Mouse (Mus musculus): ENCODE results near the gene Adprhl1. TPM values are rescaled to one million over a fixed set of nuclear protein-coding genes. Genes with fewer than 3 reads are reported as not detected.

Adprhl1 gene
- not detected for polyA plus RNA-seq (2012; fragmentation: generic; extraction: Trizol)

GRCm38 (mm10) chr8:13254019-13254418 lies at the start of gene Adprhl1:
Gene Adprhl1, minus strand, starts transcription at chr8:13254162.

GRCm38 (mm10) chr8:13287692-13288623 lies 34.0 kb upstream of the Adprhl1 start, which contains the start of the genes Dcun1d2 and Tmco3:
Gene Dcun1d2, minus strand, starts transcription at chr8:13288131.
Gene Tmco3, plus strand, starts transcription at chr8:13288190.

GRCm38 (mm10) chr8:13200301-13201012 lies 53.5 kb downstream of the Adprhl1 start, which contains the start of gene Grtp1:
Gene Grtp1, minus strand, starts transcription at chr8:13200620.

Other genes starting within 250 kb of the Adprhl1 start
- not detected for gene F7, start 228.1 kb downstream of the Adprhl1 start, polyA plus RNA-seq (2012; fragmentation: generic; extraction: Trizol)
- not detected for gene F10, start 216.9 kb downstream of the Adprhl1 start, polyA plus RNA-seq (2012; fragmentation: generic; extraction: Trizol)
- gene Proz, start 193.2 kb downstream of the Adprhl1 start, polyA plus RNA-seq (2012; fragmentation: generic; extraction: Trizol): under 1 TPM in 1 of 2 experiments, not detected in 1; 0.15 TPM
- gene Pcid2, start 148.7 kb downstream of the Adprhl1 start, polyA plus RNA-seq (2012; fragmentation: generic; extraction: Trizol): 10 to 100 TPM; 11.4 to 17.6 TPM
- 10 to 100 TPM in 1 of 2 experiments, 1 to 10 TPM in 1; 4.3 to 41.0 TPM for gene Cul4a, start 148.5 kb downstream of the Adprhl1 start, polyA plus RNA-seq (2012; fragmentation: generic; extraction: Trizol)
- 100 to 1,000 TPM; 110 to 360 TPM for gene Lamp1, start 95.0 kb downstream of the Adprhl1 start, polyA plus RNA-seq (2012; fragmentation: generic; extraction: Trizol)
- 1 to 10 TPM in 1 of 2 experiments, under 1 TPM in 1; 0.89 to 1.3 TPM for gene Grtp1, start 53.5 kb downstream of the Adprhl1 start, polyA plus RNA-seq (2012; fragmentation: generic; extraction: Trizol)
- gene Dcun1d2, start 34.0 kb upstream of the Adprhl1 start, polyA plus RNA-seq (2012; fragmentation: generic; extraction: Trizol): 1 to 10 TPM; 1.2 to 9.1 TPM
- 10 to 100 TPM in 1 of 2 experiments, 1 to 10 TPM in 1; 3.9 to 25.0 TPM for gene Tmco3, start 34.0 kb upstream of the Adprhl1 start, polyA plus RNA-seq (2012; fragmentation: generic; extraction: Trizol)
- 10 to 100 TPM; 11.5 to 33.5 TPM for gene Tfdp1, start 84.6 kb upstream of the Adprhl1 start, polyA plus RNA-seq (2012; fragmentation: generic; extraction: Trizol)
- gene Atp4b, start 142.7 kb upstream of the Adprhl1 start, polyA plus RNA-seq (2012; fragmentation: generic; extraction: Trizol): not detected
- under 1 TPM in 1 of 2 experiments, not detected in 1; under 0.01 TPM for gene Grk1, start 150.9 kb upstream of the Adprhl1 start, polyA plus RNA-seq (2012; fragmentation: generic; extraction: Trizol)
- gene Tmem255b, start 181.0 kb upstream of the Adprhl1 start, polyA plus RNA-seq (2012; fragmentation: generic; extraction: Trizol): not detected
- gene Gas6, start 240.3 kb upstream of the Adprhl1 start, polyA plus RNA-seq (2012; fragmentation: generic; extraction: Trizol): 1 to 10 TPM in 1 of 2 experiments, under 1 TPM in 1; 0.07 to 1.8 TPM